Mouse (Mus musculus): ENCODE data around the gene Arhgef40. TPM values are rescaled to one million over a fixed set of nuclear protein-coding genes. Genes with fewer than 3 reads are reported as not detected.

Arhgef40 gene
- polyA plus RNA-seq, 1 experiment from 2014 or later, result 68.8 TPM

GRCm38 (mm10) chr14:52009361-52009760 is 24.8 kb downstream of the Arhgef40 start:
- DNase-seq (ENCODE audit: low spot score), result no peak
- peaks cover 46% of the 10 kb centered on the region for H3K36me3 ChIP-seq (replicated peaks; ENCODE audit: control insufficient read depth, insufficient read depth)
- 30% methylated on average over 26 of the region's 26 CpGs for WGBS
- H3K4me1 ChIP-seq (replicated peaks; ENCODE audit: control insufficient read depth, insufficient read depth, low read length), result peaks cover 64% of the 10 kb centered on the region
- H3K9me3 ChIP-seq (ENCODE audit: control insufficient read depth, low read length), result no peaks in the 10 kb centered on the region
- H3K4me3 ChIP-seq (replicated peaks; ENCODE audit: low read length), result peak overlapping the region; percentile 18
- H3K27ac ChIP-seq, result peak overlapping the region; percentile 51
- H3K27me3 ChIP-seq (ENCODE audit: control insufficient read depth, insufficient read depth, low read length), result no peaks in the 10 kb centered on the region
- H3K4me2 ChIP-seq (replicated peaks), result peak overlapping the region; percentile 56
- ATAC-seq (ENCODE audit: low FRiP score), result no peak
- peak overlapping the region; percentile 57; the same call in 1 of the 2 replicates for H3K9ac ChIP-seq

GRCm38 (mm10) chr14:52009841-52010240 is 25.3 kb downstream of the Arhgef40 start:
- H3K4me1 ChIP-seq (replicated peaks; ENCODE audit: control insufficient read depth, insufficient read depth, low read length), result peaks cover 60% of the 10 kb centered on the region
- H3K27ac ChIP-seq, result peak overlapping the region; percentile 97
- H3K36me3 ChIP-seq (replicated peaks; ENCODE audit: control insufficient read depth, insufficient read depth), result peaks cover 42% of the 10 kb centered on the region
- peak overlapping the region; percentile 57 for H3K9ac ChIP-seq
- H3K9me3 ChIP-seq (ENCODE audit: control insufficient read depth, low read length), result no peaks in the 10 kb centered on the region
- DNase-seq (ENCODE audit: low spot score) (no peak), ATAC-seq (ENCODE audit: low FRiP score) (no peak)
- WGBS, result 43% methylated on average over 6 of the region's 6 CpGs
- peak overlapping the region; percentile 18 for H3K4me3 ChIP-seq (replicated peaks; ENCODE audit: low read length)
- peak overlapping the region; percentile 56 for H3K4me2 ChIP-seq (replicated peaks)
- H3K27me3 ChIP-seq (ENCODE audit: control insufficient read depth, insufficient read depth, low read length), result no peaks in the 10 kb centered on the region

GRCm38 (mm10) chr14:52010446-52011111 is 26.1 kb downstream of the Arhgef40 start:
- H3K4me2 ChIP-seq (replicated peaks), result peak overlapping the region; percentile 56
- H3K27me3 ChIP-seq (ENCODE audit: control insufficient read depth, insufficient read depth, low read length), result no peaks in the 10 kb centered on the region
- no peaks in the 10 kb centered on the region for H3K9me3 ChIP-seq (ENCODE audit: control insufficient read depth, low read length)
- WGBS, result under 1% methylated on average over 9 of the region's 9 CpGs
- H3K36me3 ChIP-seq (replicated peaks; ENCODE audit: control insufficient read depth, insufficient read depth), result peaks cover 35% of the 10 kb centered on the region
- peaks cover 59% of the 10 kb centered on the region for H3K4me1 ChIP-seq (replicated peaks; ENCODE audit: control insufficient read depth, insufficient read depth, low read length)
- peak overlapping the region; percentile 18 for H3K4me3 ChIP-seq (replicated peaks; ENCODE audit: low read length)
- H3K9ac ChIP-seq, result peak overlapping the region; percentile 57
- peak; percentile 84 for DNase-seq (ENCODE audit: low spot score)
- ATAC-seq (ENCODE audit: low FRiP score), result peak; percentile 70
- H3K27ac ChIP-seq, result peak overlapping the region; percentile 97

- H3K4me3 ChIP-seq (replicated peaks; ENCODE audit: low read length), result peak overlapping the region; percentile 66; the same call in 1 of the 2 replicates
- peak overlapping the region; percentile 97 for H3K27ac ChIP-seq
- peaks cover 70% of the 10 kb centered on the region for H3K4me1 ChIP-seq (replicated peaks; ENCODE audit: control insufficient read depth, insufficient read depth, low read length)
- H3K9me3 ChIP-seq (ENCODE audit: control insufficient read depth, low read length), result no peaks in the 10 kb centered on the region
- H3K36me3 ChIP-seq (replicated peaks; ENCODE audit: control insufficient read depth, insufficient read depth), result peaks cover 24% of the 10 kb centered on the region
- no peak for DNase-seq (ENCODE audit: low spot score)
- H3K4me2 ChIP-seq (replicated peaks), result peak overlapping the region; percentile 56
- 0 out of 2 replicates have a peak overlapping the region, but pooled peaks have one; percentile 85 for H3K9ac ChIP-seq
- no peak for ATAC-seq (ENCODE audit: low FRiP score)
- 21% methylated on average over 1 of the region's 1 CpGs for WGBS
- no peaks in the 10 kb centered on the region for H3K27me3 ChIP-seq (ENCODE audit: control insufficient read depth, insufficient read depth, low read length)
Measured at GRCm38 (mm10) chr14:52011683-52012082, 27.2 kb downstream of the Arhgef40 start.

GRCm38 (mm10) chr14:52012085-52012484 is 27.6 kb downstream of the Arhgef40 start:
- peak overlapping the region; percentile 56 for H3K4me2 ChIP-seq (replicated peaks)
- H3K36me3 ChIP-seq (replicated peaks; ENCODE audit: control insufficient read depth, insufficient read depth), result peaks cover 19% of the 10 kb centered on the region
- H3K4me1 ChIP-seq (replicated peaks; ENCODE audit: control insufficient read depth, insufficient read depth, low read length), result peaks cover 72% of the 10 kb centered on the region
- peak overlapping the region; percentile 85 for H3K9ac ChIP-seq
- H3K27ac ChIP-seq, result peak overlapping the region; percentile 97
- H3K27me3 ChIP-seq (ENCODE audit: control insufficient read depth, insufficient read depth, low read length), result no peaks in the 10 kb centered on the region
- no peaks in the 10 kb centered on the region for H3K9me3 ChIP-seq (ENCODE audit: control insufficient read depth, low read length)
- H3K4me3 ChIP-seq (replicated peaks; ENCODE audit: low read length), result peak overlapping the region; percentile 66; the same call in 1 of the 2 replicates
- DNase-seq (ENCODE audit: low spot score), result no peak
- 45% methylated on average over 4 of the region's 4 CpGs for WGBS
- no peak for ATAC-seq (ENCODE audit: low FRiP score)

GRCm38 (mm10) chr14:52012553-52012952 is 28.0 kb downstream of the Arhgef40 start:
- Histone ChIP-seq H3K4me1 (replicated peaks; ENCODE audit: control insufficient read depth, insufficient read depth, low read length) (peaks cover 72% of the 10 kb centered on the region), H3K36me3 (replicated peaks; ENCODE audit: control insufficient read depth, insufficient read depth) (peaks cover 15% of the 10 kb centered on the region), H3K4me2 (replicated peaks) (peak overlapping the region; percentile 56), H3K27ac (peak overlapping the region; percentile 97), H3K9ac (peak overlapping the region; percentile 85), H3K27me3 (ENCODE audit: control insufficient read depth, insufficient read depth, low read length) (no peaks in the 10 kb centered on the region), H3K9me3 (ENCODE audit: control insufficient read depth, low read length) (no peaks in the 10 kb centered on the region), H3K4me3 (replicated peaks; ENCODE audit: low read length) (peak overlapping the region; percentile 66)
- ATAC-seq (ENCODE audit: low FRiP score) (no peak), DNase-seq (ENCODE audit: low spot score) (no peak)
- 25% methylated on average over 5 of the region's 5 CpGs for WGBS

- H3K4me1 ChIP-seq (replicated peaks; ENCODE audit: control insufficient read depth, insufficient read depth, low read length), result peaks cover 72% of the 10 kb centered on the region
- no peaks in the 10 kb centered on the region for H3K27me3 ChIP-seq (ENCODE audit: control insufficient read depth, insufficient read depth, low read length)
- 18% methylated on average over 8 of the region's 8 CpGs for WGBS
- DNase-seq (ENCODE audit: low spot score), result no peak
- H3K27ac ChIP-seq, result peak overlapping the region; percentile 97
- ATAC-seq (ENCODE audit: low FRiP score), result no peak
- peaks cover 13% of the 10 kb centered on the region for H3K36me3 ChIP-seq (replicated peaks; ENCODE audit: control insufficient read depth, insufficient read depth)
- peak overlapping the region; percentile 85 for H3K9ac ChIP-seq
- H3K4me3 ChIP-seq (replicated peaks; ENCODE audit: low read length), result peak overlapping the region; percentile 66
- peak overlapping the region; percentile 56 for H3K4me2 ChIP-seq (replicated peaks)
- no peaks in the 10 kb centered on the region for H3K9me3 ChIP-seq (ENCODE audit: control insufficient read depth, low read length)
Measured at GRCm38 (mm10) chr14:52013021-52013610, 28.6 kb downstream of the Arhgef40 start.

GRCm38 (mm10) chr14:52013771-52014219 is 29.3 kb downstream of the Arhgef40 start:
- Histone ChIP-seq H3K36me3 (replicated peaks; ENCODE audit: control insufficient read depth, insufficient read depth) (peaks cover 7% of the 10 kb centered on the region), H3K4me2 (replicated peaks) (peak overlapping the region; percentile 56), H3K9me3 (ENCODE audit: control insufficient read depth, low read length) (no peaks in the 10 kb centered on the region), H3K27ac (peak overlapping the region; percentile 97), H3K9ac (peak overlapping the region; percentile 85), H3K4me3 (replicated peaks; ENCODE audit: low read length) (peak overlapping the region; percentile 66), H3K27me3 (ENCODE audit: control insufficient read depth, insufficient read depth, low read length) (no peaks in the 10 kb centered on the region), H3K4me1 (replicated peaks; ENCODE audit: control insufficient read depth, insufficient read depth, low read length) (peaks cover 72% of the 10 kb centered on the region)
- ATAC-seq (ENCODE audit: low FRiP score) (peak; percentile 15; the same call in 1 of the 2 replicates), DNase-seq (ENCODE audit: low spot score) (no peak)
- 2% methylated on average over 21 of the region's 24 CpGs for WGBS

GRCm38 (mm10) chr14:52014271-52014760 is 29.8 kb downstream of the Arhgef40 start:
- Histone ChIP-seq H3K27me3 (ENCODE audit: control insufficient read depth, insufficient read depth, low read length) (no peaks in the 10 kb centered on the region), H3K4me3 (replicated peaks; ENCODE audit: low read length) (peak overlapping the region; percentile 66), H3K9ac (peak overlapping the region; percentile 85), H3K27ac (peak overlapping the region; percentile 97), H3K36me3 (replicated peaks; ENCODE audit: control insufficient read depth, insufficient read depth) (0 out of 2 replicates have a peak, but pooled peaks cover 3% of the 10 kb centered on the region), H3K4me2 (replicated peaks) (peak overlapping the region; percentile 56), H3K4me1 (replicated peaks; ENCODE audit: control insufficient read depth, insufficient read depth, low read length) (peaks cover 71% of the 10 kb centered on the region), H3K9me3 (ENCODE audit: control insufficient read depth, low read length) (no peaks in the 10 kb centered on the region)
- ATAC-seq (ENCODE audit: low FRiP score) (peak; percentile 18), DNase-seq (ENCODE audit: low spot score) (no peak)
- 3% methylated on average over 10 of the region's 80 CpGs for WGBS

Measured in hindbrain, embryonic 14.5 days (tissue).